Mouse (Mus musculus): ENCODE data around the gene 1700067K01Rik.
A peak's percentile ranks its signal among the peaks of the same experiment; 100 is the strongest.

Gene 1700067K01Rik

DNA sequence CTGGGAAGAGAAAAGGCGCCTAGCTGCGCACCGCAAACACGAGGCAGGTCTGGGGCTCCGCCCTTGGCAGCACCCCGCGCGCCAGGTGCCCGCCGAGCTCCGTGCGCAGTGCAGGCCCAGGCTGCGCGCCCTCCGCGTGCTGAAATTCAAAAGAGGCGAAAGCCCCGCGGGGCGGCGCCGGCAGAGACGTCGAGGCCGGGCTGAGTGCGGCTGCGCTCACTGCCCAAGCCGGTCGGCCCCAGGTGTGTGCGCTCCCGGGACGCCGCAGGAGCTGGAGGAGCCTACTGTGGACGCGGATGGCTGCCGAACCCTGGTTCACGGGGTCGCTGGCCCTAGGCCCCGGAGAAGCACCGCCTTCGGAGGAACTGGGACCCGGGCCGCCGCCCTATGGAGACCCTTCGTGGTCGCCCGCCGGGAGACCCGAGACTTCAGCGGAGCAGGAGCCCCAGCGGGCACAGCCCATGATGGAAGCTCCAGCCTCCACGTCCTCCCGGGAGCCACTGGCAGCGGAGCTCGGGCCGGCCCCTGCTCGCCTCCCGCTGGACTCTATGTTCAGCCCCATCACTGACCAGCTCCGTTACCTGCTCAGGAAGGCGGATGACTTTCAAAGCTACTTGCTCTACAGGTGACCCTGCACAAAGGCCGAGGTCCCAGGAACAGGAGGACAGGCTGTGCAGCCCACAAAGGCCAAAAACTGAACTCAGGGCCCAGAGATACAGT lies at the start of gene 1700067K01Rik:
1700067K01Rik (plus strand) TSS at position 222 of the 720 bp plus-strand sequence.
- DNase-seq (ENCODE audit: low spot score in 2 of 2), result no peak

DNA sequence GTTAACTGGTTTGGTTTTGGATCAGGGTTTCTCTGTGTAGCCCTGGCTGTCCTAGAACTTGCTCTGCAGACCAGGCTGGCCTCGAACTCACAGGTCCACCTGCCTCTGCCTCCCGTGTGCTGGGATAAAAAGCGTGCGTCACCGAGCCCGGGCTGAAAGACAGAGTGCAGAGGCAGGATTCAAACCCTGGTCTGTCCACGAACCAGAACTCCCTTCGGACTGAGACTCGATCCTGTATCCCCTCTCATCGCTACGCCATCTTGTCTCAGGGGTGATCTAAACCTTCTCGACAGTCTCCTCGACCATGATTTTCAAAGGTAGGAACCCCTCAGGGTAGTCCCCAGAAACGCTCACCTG lies 46.6 kb upstream of the 1700067K01Rik start:
- no peak for DNase-seq (ENCODE audit: low spot score in 2 of 2)

DNA sequence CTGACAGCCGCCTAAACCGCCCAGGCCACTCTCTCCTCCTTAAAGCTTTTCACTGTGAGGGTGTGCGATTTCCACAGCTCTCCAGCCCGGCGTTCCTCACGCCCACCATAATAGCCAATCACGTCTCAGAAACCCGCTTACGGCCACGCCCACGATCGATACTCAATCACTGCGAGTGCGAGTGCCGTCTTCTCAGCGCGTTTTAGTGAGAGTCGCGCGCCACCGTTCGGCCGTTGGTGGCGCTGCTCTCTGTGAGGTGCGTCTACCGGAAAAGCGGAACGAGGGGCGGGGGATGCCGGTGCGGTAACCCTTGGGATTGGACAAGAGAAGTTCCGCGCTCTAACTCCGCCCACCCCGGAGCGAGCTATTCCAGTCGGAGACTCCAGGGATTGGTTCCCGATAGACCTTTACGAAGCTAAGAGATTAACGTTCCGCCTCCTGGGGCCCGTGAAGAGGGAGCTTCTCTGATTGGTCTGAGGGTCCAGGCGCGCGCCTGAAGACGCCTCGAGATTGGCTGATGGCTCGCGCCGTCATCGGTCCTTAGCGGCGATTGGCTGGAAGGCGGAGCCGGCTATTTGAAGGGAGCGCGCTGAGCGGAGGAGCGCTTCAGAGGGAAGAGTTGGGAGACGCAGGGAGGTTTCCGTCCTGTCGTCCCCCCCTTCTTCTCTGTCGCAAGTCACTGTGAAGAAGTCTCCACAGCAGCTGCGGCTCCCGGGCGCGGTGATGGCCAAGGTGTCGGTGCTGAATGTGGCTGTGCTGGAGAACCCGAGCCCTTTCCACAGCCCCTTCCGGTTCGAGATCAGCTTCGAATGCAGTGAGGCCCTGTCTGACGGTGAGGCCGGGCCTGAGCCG lies 46.0 kb upstream of the 1700067K01Rik start, which contains the start of the genes Gm10644 and Asf1b:
Gm10644 (minus strand) TSS at position 100 of the 852 bp plus-strand sequence.
Asf1b (plus strand) TSS at position 402 of the 852 bp plus-strand sequence.
- peak; percentile 99 to 100 for DNase-seq (ENCODE audit: low spot score in 2 of 2)

DNA sequence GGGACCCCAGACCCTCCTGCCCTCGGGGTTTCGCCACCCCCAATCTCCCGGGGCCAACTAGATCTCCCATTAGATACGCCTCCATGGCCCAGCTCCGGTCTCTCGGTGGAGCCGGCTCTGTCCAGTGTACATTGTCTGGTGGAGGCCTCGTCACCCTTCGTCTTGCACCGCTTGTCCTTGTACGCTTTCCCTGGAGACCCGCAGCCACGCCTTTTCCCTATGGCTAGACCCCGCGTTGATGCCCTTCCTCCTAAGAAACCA lies 45.4 kb upstream of the 1700067K01Rik start:
- DNase-seq (ENCODE audit: low spot score in 2 of 2), result no peak

DNA sequence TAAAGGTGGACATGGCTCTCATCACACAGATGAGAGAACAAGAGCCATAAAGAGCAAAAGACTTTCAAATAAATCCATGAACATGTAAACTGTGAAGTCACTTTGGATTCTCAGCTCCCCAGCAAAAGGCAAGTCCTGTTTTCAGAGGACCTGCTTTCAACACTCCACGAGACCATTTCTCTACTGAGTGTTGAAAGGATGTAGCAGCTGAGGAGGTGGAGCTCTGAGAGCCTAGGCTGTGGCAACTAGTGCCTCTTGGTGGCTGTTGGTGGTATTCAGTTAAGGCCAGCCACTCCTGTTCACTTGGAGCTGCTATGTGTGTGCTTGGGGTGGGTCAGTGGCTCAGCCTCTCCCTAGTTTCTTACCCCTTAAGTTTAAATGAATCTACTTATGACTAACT lies 44.5 kb upstream of the 1700067K01Rik start:
- DNase-seq (ENCODE audit: low spot score in 2 of 2), result no peak

DNA sequence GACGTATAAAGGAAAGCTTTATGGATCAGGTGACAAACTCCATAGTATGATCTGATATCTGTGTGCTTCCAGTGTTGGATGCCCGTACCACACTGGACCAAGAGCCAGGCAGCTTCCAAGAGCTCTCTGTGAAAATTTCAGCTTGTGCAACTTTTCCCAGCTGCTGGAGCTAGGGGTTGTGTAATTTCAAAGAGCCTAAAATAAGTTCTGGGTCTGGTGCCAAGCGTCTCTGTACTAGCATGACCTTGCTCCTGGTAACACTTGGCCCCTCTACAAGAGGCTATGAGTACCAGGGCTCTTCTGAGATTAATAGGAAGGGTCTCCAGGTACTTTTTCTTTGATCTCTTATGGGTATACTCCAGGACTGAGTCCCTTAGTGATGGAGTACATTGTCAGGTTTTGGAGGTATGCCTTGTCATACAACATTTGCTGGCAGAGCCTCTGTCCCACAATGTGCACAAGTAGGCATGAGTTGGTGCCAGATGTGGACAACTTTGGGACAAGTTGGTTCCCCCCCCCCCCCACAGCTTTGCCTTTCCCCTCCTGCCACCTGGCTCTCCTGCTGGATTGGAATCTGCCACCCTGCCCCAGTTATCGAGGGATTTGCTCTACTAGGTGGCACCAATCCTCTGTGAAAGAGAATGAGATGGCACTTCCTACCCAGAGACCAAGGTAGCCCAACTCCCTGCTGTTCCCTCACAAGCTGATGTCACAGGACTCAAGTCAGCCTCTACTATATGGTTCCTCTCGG lies 37.1 kb upstream of the 1700067K01Rik start:
- no peak for DNase-seq (ENCODE audit: low spot score in 2 of 2)

DNA sequence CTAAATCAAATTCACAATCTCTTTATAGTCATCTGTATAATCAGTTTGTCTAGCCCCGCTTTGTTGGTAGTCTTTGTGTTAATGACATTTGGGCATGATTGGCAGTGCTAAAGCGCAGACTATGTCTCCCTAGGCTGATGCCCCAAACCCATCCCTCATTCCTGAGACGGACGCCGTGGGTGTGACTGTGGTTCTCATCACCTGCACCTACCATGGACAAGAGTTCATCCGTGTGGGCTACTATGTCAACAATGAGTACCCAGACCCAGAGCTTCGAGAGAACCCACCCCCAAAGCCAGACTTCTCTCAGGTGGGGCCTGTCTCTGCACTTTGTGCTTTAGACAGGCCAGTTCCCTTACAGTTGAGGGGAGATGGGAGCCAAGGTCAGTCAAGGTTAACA lies 33.6 kb upstream of the 1700067K01Rik start:
- DNase-seq (ENCODE audit: low spot score in 2 of 2), result no peak

DNA sequence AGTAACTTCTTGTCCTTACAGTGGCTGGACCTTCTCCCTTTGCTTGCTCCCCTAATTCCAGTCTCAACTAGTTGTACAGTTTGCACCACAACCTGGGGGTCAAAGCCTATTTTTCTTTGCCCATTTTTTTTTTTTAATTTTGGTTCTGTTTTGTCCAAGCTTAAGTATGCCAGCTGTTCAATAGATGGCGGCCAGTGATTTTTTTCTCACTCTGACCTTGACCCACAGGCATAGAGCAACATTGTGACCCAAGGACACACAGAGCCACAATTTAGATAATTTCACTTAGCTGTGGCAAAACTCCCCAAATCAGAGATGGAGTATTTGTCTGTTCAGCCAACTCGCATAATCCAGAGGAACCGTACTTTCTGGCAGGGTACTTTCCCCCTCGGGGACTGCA lies 30.2 kb upstream of the 1700067K01Rik start:
- no peak for DNase-seq (ENCODE audit: low spot score in 2 of 2)

DNA sequence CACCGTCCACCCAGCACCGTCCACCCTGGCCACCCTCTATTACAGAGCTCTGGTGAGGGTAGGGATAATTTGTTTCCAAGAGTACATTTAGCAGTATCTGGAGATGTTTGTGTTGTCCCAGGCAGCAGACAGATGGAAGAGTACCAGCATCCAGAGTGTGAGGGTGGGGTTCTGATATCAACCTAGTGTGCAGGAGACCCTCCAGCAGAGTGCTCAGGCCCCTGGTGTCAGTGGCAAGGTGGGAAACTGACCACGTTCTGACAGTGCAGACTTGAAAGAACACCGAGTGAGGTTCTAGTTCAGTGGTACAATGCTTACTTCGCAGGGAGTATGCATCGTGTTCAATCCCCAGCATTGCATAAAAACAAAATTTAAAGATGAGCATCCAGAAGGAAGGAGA lies 29.6 kb upstream of the 1700067K01Rik start:
- DNase-seq (ENCODE audit: low spot score in 2 of 2), result no peak

DNA sequence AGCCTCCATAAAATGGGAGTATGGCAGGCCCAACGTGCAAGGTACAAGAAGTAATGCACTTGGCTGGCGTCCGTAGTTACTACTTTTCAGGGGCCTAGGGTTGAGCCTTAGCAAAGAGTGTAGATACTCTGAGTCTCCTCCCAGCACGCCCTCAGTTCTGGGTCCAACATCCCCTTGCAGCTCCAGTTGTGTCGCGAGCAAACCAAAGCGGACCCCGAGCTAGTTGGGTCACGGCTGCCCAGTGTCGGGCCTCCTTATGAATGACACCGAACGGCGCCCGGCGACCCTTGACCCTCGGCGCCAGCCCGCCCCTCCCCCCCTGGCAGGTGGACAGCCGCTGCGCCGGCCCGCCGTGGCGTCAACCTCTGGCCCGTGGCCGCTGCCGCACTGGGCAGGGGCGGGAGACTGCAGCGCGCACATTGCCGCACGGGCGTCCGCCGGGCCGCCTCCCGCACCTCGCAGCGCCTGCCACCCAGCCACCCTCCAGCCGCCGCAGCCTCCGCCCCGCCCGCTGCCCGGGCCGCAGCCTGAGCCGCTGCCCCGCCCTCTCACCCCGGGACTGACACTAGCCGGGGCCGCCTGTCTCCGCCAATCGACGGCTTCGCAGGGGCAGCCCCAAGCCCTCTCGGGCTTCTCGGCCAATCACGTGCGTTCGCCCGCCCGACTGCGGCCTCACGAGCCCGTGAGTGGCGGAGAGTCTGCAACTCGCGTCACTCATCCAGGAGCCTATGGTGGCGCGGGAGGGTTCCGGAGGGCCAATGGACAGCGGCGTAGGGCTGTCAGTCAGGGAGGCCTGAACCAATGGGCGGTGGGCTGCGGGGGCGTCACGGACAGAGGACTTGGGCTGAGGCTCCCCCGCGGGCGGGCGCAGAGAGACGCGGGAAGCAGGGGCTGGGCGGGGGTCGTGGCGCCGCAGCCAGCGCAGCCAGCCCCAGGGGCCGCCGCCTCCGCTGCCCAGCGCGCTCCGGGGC lies 28.9 kb upstream of the 1700067K01Rik start, which contains the start of gene Prkaca:
Prkaca (plus strand) TSS at position 844 of the 971 bp plus-strand sequence.
- DNase-seq (ENCODE audit: low spot score in 2 of 2), result peak; percentile 99 to 100

DNA sequence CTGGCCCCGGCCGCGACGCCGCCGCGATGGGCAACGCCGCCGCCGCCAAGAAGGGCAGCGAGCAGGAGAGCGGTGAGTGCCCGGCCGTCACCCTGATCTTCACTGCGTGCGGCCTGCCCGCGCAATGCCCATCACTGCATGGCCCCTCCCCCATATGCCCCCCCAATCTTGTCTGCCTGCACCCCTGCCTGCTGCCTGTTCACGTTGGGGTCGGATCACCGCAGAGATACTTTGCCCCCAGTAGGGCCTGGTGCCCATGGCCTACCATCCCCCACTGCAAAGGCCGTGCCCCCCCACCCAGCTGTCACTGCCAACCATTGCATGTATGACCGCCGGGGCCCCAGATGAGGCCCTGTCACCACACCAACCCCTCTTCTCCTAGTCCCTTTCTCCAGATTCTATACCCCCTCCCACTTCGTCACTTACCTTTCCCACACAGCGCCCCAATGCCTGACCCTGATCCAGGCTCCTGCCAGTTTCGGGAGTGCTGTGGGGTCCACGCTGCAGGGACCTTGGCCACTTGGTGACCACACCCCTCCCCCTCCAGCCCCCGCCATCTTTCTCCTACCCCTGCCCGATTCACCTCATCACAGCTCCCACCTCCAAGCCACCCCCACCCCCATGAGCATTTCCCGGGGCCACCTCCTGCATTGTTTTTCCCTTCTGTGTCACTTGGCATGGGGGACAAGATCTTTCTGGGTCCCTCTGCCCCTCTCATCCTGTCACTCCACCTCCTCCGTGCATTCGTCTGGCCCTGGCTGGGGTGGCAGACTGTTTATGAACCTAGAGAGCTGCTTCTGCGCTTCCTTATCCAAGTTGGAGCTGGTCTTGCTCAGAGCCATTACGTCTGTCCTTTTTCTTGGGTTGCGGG lies 27.9 kb upstream of the 1700067K01Rik start:
- no peak for DNase-seq (ENCODE audit: low spot score in 2 of 2)

DNA sequence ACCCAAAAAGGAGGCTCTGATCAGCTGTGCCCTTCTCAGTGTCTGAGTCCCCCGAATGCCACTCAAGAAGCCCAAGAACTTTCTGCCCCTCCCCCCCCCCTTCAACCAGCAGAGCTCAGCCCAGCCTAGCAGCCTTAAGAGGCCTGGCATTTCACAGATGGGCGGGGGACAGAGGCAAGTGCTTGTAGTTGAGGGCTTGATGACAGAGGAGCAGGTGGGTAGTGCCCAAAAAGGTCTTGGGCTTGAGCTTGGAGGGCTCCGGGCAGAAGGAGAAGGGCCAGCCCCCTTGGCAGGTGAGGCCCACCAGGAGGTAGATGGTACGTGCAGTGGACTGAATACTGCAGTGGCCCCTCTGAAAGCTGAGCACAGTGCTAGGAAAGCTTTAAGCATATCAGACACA lies 26.8 kb upstream of the 1700067K01Rik start:
- no peak for DNase-seq (ENCODE audit: low spot score in 2 of 2)

DNA sequence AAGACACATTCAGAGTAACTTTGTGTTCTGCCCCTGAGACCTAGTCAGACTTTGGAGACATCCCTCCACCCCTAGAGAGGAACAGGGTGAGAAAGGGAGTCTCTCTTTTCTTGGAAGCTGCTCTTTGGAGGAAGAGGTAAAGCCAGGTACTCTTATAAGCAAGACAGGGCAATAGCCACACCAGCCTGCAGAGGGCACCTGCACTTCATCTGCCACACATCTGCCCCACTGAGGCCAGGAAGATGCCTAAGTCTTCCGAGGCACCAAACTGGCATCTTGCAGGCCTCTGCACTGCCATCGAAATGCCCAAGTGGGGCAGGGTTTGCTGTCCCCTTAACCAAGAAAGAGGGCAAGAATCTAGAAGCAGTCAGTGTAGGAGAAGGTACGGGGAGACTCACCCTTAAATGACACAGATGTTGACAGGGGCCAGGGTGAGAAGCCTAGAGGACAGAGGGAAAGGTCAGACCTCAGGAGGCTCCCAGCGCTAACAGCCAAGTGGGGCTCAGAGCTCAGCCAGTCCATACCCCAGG lies 25.1 kb upstream of the 1700067K01Rik start:
- no peak for DNase-seq (ENCODE audit: low spot score in 2 of 2)

DNA sequence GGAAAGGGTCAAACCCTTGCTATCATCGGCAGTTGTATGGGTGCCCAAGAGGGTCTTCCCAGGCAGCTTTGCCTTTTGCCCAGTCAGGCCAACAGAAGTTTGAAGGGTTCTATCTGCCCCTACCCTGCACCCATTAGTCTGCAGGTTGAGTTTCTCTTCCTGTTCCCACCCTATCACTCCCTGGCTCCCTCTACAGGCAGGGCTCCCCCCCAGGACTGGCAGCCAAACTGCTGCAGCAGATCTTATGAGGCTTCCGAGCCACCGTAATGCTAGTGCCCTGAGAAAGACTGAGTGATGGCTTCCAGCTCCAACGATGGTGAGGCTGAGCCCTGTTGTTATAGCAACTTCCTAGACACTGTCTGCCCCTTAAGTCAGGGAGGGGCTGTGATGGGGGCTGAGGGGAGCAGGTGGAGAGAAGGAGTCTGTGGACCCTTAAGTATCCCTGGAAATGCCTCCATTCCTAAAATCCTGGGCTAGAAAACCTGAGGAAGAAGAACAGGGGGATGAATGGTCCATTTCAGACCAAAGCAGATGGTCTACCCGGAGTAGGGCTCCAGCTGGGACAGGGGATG lies 24.4 kb upstream of the 1700067K01Rik start:
- no peak for DNase-seq (ENCODE audit: low spot score in 2 of 2)

DNA sequence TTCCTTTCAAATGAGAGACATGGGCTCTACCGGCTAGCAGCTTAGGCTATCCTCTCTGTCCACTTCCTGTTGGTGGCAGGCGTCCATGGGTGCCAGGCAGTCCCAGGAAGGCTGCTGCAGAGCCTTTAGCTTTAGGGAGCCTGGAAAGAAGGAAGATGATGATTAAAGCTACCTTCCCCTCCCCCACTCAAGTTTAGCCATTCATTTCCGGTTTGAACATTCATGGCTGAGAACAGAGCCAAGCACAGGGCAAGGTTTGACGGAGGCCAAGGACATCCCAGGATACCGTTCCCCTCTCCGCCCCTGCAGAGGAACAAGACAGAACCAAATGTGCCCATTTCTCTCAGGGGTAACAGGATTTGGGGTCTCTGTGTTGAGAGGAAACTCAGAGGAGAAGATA lies 23.7 kb upstream of the 1700067K01Rik start:
- no peak for DNase-seq (ENCODE audit: low spot score in 2 of 2)

DNA sequence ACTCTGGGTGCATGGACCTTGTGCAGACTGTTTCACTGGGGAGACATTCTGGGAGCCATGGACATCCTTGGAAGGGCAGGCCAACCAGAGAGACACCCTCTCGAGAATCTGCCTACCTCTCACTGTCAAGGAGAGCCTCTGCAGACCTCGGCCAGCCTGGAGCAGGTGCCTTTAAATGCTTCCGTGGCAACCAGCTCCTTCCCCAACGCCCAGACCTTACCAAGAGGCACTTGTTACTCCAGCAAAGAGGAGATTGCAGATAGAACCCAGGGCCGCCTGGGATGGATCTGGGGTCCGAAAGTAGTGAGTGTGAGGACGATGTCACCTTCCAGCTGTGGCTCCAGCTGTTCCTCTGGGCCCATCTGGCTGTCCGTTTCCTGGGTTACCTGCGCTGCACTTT lies 23.1 kb upstream of the 1700067K01Rik start:
- DNase-seq (ENCODE audit: low spot score in 2 of 2), result no peak

DNA sequence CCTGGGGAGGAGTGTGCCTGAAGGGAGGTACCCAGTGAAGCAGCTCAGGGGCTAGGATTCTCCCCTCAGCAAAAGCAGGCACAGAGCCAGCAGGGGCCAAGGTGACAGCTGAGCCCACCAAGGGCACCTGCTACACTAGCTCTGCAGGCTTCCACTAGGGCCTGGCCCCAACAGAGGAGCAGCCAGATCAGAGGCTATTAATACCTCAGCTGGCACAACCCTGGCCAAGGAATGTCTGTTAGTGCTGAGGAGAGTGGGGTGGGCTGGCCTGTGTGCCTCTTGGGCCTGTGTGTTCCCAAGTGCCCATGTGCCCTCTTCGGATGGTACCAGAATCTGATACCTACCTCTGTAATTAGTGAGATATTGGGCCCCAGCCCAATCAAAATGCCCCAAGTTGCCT lies 21.1 kb upstream of the 1700067K01Rik start:
- no peak for DNase-seq (ENCODE audit: low spot score in 2 of 2)

DNA sequence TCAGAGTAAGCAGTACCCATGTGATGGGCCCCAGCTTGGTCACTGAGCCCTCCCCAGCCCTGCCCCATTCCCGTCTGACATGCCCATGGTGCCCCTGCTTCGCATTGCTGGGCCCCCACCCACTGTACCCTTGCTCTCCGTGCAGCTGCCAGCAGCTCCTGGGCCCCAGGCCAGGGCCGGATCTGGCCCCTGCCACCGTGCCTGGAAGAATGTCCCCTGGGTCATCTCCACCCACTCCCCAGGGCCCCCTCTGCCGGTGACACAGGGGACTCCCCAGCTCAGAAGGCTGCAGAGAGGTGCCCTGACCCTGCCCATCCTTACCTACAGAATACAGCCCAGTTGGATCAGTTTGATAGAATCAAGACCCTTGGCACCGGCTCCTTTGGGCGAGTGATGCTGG lies 20.5 kb upstream of the 1700067K01Rik start:
- no peak for DNase-seq (ENCODE audit: low spot score in 2 of 2)

DNA sequence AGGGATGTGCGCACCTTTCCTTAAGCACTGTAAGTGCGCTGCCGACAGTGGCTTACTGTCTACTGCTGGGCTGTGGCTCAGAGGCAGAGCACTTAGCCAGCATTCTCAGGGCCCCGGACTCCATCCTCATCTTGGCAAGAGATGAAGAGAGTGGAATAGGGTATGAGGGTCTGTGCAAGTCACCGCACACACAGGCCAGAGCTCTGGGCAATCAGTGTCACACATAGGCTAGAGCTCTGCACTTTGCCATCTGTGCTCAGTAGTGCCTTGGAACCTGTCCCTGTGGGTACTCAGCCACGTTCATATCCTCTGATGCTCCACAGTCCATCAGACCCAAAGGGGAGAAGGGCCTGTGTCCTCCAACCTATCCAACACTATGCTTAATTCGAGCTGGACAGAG lies 19.8 kb upstream of the 1700067K01Rik start:
- no peak for DNase-seq (ENCODE audit: low spot score in 2 of 2)

DNA sequence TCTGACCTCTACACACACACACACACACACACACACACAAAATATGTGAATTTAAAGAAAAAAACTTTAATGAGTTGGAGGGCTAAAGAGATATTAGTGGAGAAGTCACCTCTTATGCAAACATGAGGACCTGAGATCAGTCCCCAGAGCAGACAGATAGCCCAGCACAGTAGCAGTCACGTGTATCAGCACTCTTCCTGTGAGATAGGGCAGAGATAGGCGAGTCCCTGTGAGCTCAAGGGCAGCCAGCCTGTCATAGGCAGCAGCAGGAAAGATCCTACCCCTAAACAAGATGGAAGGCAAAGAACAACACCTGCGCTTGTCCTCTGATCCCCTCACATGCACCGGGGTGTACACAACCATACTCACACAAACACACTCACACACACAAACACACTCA lies 18.9 kb upstream of the 1700067K01Rik start:
- DNase-seq (ENCODE audit: low spot score in 2 of 2), result no peak
